Mouse (Mus musculus) lung, adult 2 months (tissue): ENCODE data around the gene Fancf.

ENCODE experiments used
- CTCF ChIP-seq: fragments of 200-500 bp; IDR thresholded peaks from 2 replicates; pipeline ENCODE4 v1.5.1; 2011; ENCODE audit warnings: mild to moderate bottlenecking, low read length, control low read depth; ENCODE audit not compliant: insufficient read depth
- POLR2A ChIP-seq: fragments of 200-500 bp; IDR thresholded peaks from 2 replicates; pipeline ENCODE4 v1.6.1; 2011; ENCODE audit warnings: low read depth, mild to moderate bottlenecking, control low read depth, low read length, borderline replicate concordance; ENCODE audit errors: extremely low read depth

GRCm38 (mm10) chr7:51872041-51872440 lies 10.0 kb upstream of the Fancf start:
- no peak for TF ChIP-seq CTCF
- no peak for TF ChIP-seq POLR2A
